Mouse (Mus musculus) gastrocnemius, adult 8-10 months (tissue): ENCODE measurements around the gene Xylt2. TPM values are rescaled to one million over a fixed set of nuclear protein-coding genes. Genes with fewer than 3 reads are reported as not detected.

Source experiments
- DNase-seq, 2 experiments: peaks; one replicate each; pipeline ENCODE4 v3.0.0; 2022; ENCODE audit warnings: low spot score in 2 of 2
- total RNA-seq, 4 experiments: library from RNA; stranded (reverse); gene quantifications; 2 replicates each; pipeline ENCODE4 v1.2.4; 2022

Xylt2 gene
- total RNA-seq, 4 experiments from 2014 or later, result 2.3 to 4.3 (median 3.7) TPM

GRCm38 (mm10) chr11:94615494-94615893 is 61.8 kb downstream of the Xylt2 start:
- DNase-seq, result no peak

GRCm38 (mm10) chr11:94614603-94615002 is 62.7 kb downstream of the Xylt2 start:
- no peak for DNase-seq

Other genes starting within 250 kb of the Xylt2 start
- 1 to 10 TPM in 2 of 4 experiments, under 1 TPM in 2; 0.63 to 1.3 (median 0.86) TPM for gene Cacna1g, start 203.3 kb downstream of the Xylt2 start, total RNA-seq
- gene Spata20, start 191.3 kb downstream of the Xylt2 start, total RNA-seq, result not detected
- under 1 TPM in 1 of 4 experiments, not detected in 3; 0.11 TPM for gene Epn3, start 177.5 kb downstream of the Xylt2 start, total RNA-seq
- gene Mycbpap, start 155.8 kb downstream of the Xylt2 start, total RNA-seq, result not detected
- 1 to 10 TPM; 4.0 to 5.1 (median 4.4) TPM for gene Rsad1, start 128.3 kb downstream of the Xylt2 start, total RNA-seq
- 10 to 100 TPM in 2 of 4 experiments, 1 to 10 TPM in 2; 3.0 to 32.8 (median 13.1) TPM for gene Chad, start 112.5 kb downstream of the Xylt2 start, total RNA-seq
- 1 to 10 TPM; 1.2 to 2.6 (median 1.9) TPM for gene Acsf2, start 75.6 kb downstream of the Xylt2 start, total RNA-seq
- 10 to 100 TPM; 35.1 to 44.4 (median 36.4) TPM for gene Lrrc59, start 47.7 kb downstream of the Xylt2 start, total RNA-seq
- gene Mrpl27, start 23.7 kb downstream of the Xylt2 start, total RNA-seq, result 10 to 100 TPM; 43.5 to 48.0 (median 45.8) TPM
- gene Eme1, start 23.6 kb downstream of the Xylt2 start, total RNA-seq, result not detected
- not detected for gene Gm11541, start 27.0 kb upstream of the Xylt2 start, total RNA-seq
- 1 to 10 TPM in 3 of 4 experiments, under 1 TPM in 1; 0.63 to 1.6 (median 1.1) TPM for gene Cdc34b, start 64.3 kb upstream of the Xylt2 start, total RNA-seq
- gene Tmem92, start 105.2 kb upstream of the Xylt2 start, total RNA-seq, result not detected